Comparison of ENCODE assay signal across 7 mouse cellular contexts in genomic region chr5:32335172-32335571, GRCm38 (mm10).
A peak's percentile ranks its signal among the peaks of the same experiment; 100 is the strongest.
DNase-seq lines count a peak whose midpoint lies in the region; ATAC-seq and TF ChIP-seq lines count a peak whose summit lies in the region.

No protein-coding gene starts in this region.

- TF ChIP-seq POLR2A in brain, embryonic 14.5 days (IDR thresholded peaks at IDR 0.05; ENCODE audit: borderline replicate concordance, extremely low read depth, insufficient read depth, insufficient read length, poor library complexity, severe bottlenecking) = no peak

- WGBS in intestine, embryonic 14.5 days = 18% methylated on average over 6 of the region's 6 CpGs

- peak; percentile 68 for ATAC-seq in intestine, embryonic 14.5 days (replicated peaks; ENCODE audit: low FRiP score, low TSS enrichment, low read depth)

- no peak overlapping the region for H3K4me3 ChIP-seq in intestine, embryonic 14.5 days (ENCODE audit: low read depth, low read length)

- intact Hi-C loops in left cerebral cortex, postnatal 25 days (cut with DNase I) = no loop called here

- no peak for TF ChIP-seq CTCF in brain, embryonic 14.5 days (IDR thresholded peaks at IDR 0.05; ENCODE audit: borderline replicate concordance, extremely low read depth, insufficient read depth, insufficient read length)

- H3K4me1 ChIP-seq in intestine, embryonic 14.5 days (replicated peaks; ENCODE audit: control insufficient read depth, insufficient read depth, low read length) = peaks cover 22% of the 10 kb centered on the region

- peak overlapping the region; percentile 67; the same call in 1 of the 2 replicates for H3K27ac ChIP-seq in intestine, embryonic 14.5 days (ENCODE audit: low read depth)

- no peak overlapping the region for H3K9ac ChIP-seq in intestine, embryonic 14.5 days (ENCODE audit: low read length)

- H3K36me3 ChIP-seq in intestine, embryonic 14.5 days (ENCODE audit: control insufficient read depth, insufficient read depth, low read length) = no peaks in the 10 kb centered on the region

- H3K4me2 ChIP-seq in intestine, embryonic 14.5 days (ENCODE audit: low read length) = no peak overlapping the region

- no peaks in the 10 kb centered on the region for H3K9me3 ChIP-seq in intestine, embryonic 14.5 days (ENCODE audit: control insufficient read depth, low read length)

- no peaks in the 10 kb centered on the region for H3K27me3 ChIP-seq in intestine, embryonic 14.5 days (replicated peaks; ENCODE audit: control insufficient read depth, insufficient read depth, low read length)

- peak; percentile 93 for DNase-seq in brain, embryonic 14.5 days (ENCODE audit: low read depth)
- DNase-seq in cerebellum, adult 9-10 months = peak; percentile 99
- peak; percentile 98 for DNase-seq in heart, adult 11 months
- peak; percentile 61 for DNase-seq in intestine, embryonic 14.5 days (ENCODE audit: low spot score)
- DNase-seq in left cerebral cortex, postnatal 25 days (ENCODE audit: low spot score in 2 of 2) = peak; percentile 57 to 84
- DNase-seq in right cerebral cortex, adult 18-20 months = peak; percentile 53
- no peak for DNase-seq in urinary bladder, postnatal 25 days (ENCODE audit: low spot score)
